Mouse (Mus musculus) forebrain, postnatal 0 days (tissue): ENCODE measurements at regions not wholly inside any gene's neighbourhood (a gene's known extent, or its start where the extent isn't known, plus 50 kb on each side); places are given as distances from the start of the nearest gene placed in this dataset.
A peak's percentile ranks its signal among the peaks of the same experiment; 100 is the strongest.

Source experiments
- ATAC-seq: fragments of 200-750 bp; cut with Nextera tagmentation; 2 replicates; pipeline ENCODE4 v1.8.0; 2017; ENCODE audit warnings: mild to moderate bottlenecking, moderate library complexity
- DNase-seq: peaks from one replicate; pipeline ENCODE4 v3.0.0-alpha.2; 2015
- H3K27ac ChIP-seq: fragments of 300-500 bp; sonication (generic); 2 replicates; pipeline ENCODE4 v1.5.1; 2014; ENCODE audit warnings: low read depth, mild to moderate bottlenecking, antibody characterized with exemption, low read length, moderate library complexity, mixed read lengths
- H3K27me3 ChIP-seq: fragments of 300-500 bp; sonication (generic); 2 replicates; pipeline ENCODE4 v1.6.1; 2014; ENCODE audit warnings: mild to moderate bottlenecking, low read length, mixed read lengths; ENCODE audit not compliant: insufficient read depth
- H3K36me3 ChIP-seq: fragments of 300-500 bp; sonication (generic); 2 replicates; pipeline ENCODE4 v1.6.1; 2014; ENCODE audit warnings: mild to moderate bottlenecking, moderate library complexity; ENCODE audit not compliant: insufficient read depth
- H3K4me1 ChIP-seq: fragments of 300-500 bp; sonication (generic); 2 replicates; pipeline ENCODE4 v1.6.1; 2014; ENCODE audit warnings: antibody characterized with exemption; ENCODE audit not compliant: insufficient read depth
- H3K4me2 ChIP-seq: fragments of 300-500 bp; sonication (generic); 2 replicates; pipeline ENCODE4 v1.6.1; 2014; ENCODE audit warnings: low read depth, mild to moderate bottlenecking, moderate library complexity
- H3K4me3 ChIP-seq: fragments of 300-500 bp; sonication (generic); 2 replicates; pipeline ENCODE4 v1.5.1; 2014; ENCODE audit warnings: low read depth, low read length, mixed read lengths
- H3K9ac ChIP-seq: fragments of 300-500 bp; sonication (generic); 2 replicates; pipeline ENCODE4 v1.6.1; 2014; ENCODE audit warnings: mild to moderate bottlenecking
- H3K9me3 ChIP-seq: fragments of 300-500 bp; sonication (generic); 2 replicates; pipeline ENCODE4 v1.6.1; 2016; ENCODE audit warnings: low read length
- CTCF ChIP-seq: sonication (generic); IDR thresholded peaks from 2 replicates; pipeline ENCODE4 v1.5.1; 2016; ENCODE audit warnings: antibody characterized with exemption, control low read depth, low read depth
- WGBS: fragments of 180-500 bp; shearing (Covaris S2); extraction: QIAGEN DNeasy Blood & Tissue Kit; methylation state at CpG from one replicate; pipeline ENCODE4 v1.1.7; 2014; 5-methylcytosine and 5-hydroxymethylcytosine counted together

GRCm38 (mm10) chr5:111543721-111544495, 126.7 kb downstream of the Mn1 start:
- Histone ChIP-seq H3K4me3 (no peak overlapping the region), H3K4me1 (no peaks in the 10 kb centered on the region), H3K9me3 (no peaks in the 10 kb centered on the region), H3K4me2 (no peak overlapping the region), H3K27ac (no peak overlapping the region), H3K9ac (no peak overlapping the region), H3K27me3 (no peaks in the 10 kb centered on the region), H3K36me3 (no peaks in the 10 kb centered on the region)
- TF ChIP-seq CTCF: no peak
- DNase-seq: no peak
- WGBS: 88% methylated on average over 9 of the region's 9 CpGs
- no peak for ATAC-seq

GRCm38 (mm10) chr5:111553471-111554382, 136.6 kb downstream of the Mn1 start:
- Histone ChIP-seq H3K4me2 (no peak overlapping the region), H3K9me3 (no peaks in the 10 kb centered on the region), H3K4me1 (peaks cover 7% of the 10 kb centered on the region), H3K27me3 (no peaks in the 10 kb centered on the region), H3K27ac (no peak overlapping the region), H3K4me3 (no peak overlapping the region), H3K36me3 (no peaks in the 10 kb centered on the region), H3K9ac (no peak overlapping the region)
- DNase-seq: no peak
- ATAC-seq: no peak
- peak; percentile 25; the same call in 1 of the 2 replicates for TF ChIP-seq CTCF
- WGBS: 67% methylated on average over 16 of the region's 16 CpGs

GRCm38 (mm10) chr5:111554551-111555311, 137.6 kb downstream of the Mn1 start:
- H3K4me1 ChIP-seq: peaks cover 7% of the 10 kb centered on the region
- H3K27me3 ChIP-seq: no peaks in the 10 kb centered on the region
- no peak overlapping the region; the same call in 1 of the 2 replicates for H3K27ac ChIP-seq
- H3K4me3 ChIP-seq: no peak overlapping the region
- no peak overlapping the region for H3K9ac ChIP-seq
- WGBS: 12% methylated on average over 24 of the region's 24 CpGs
- ATAC-seq (peak; percentile 87), DNase-seq (no peak)
- no peaks in the 10 kb centered on the region for H3K36me3 ChIP-seq
- TF ChIP-seq CTCF: no peak
- H3K9me3 ChIP-seq: no peaks in the 10 kb centered on the region
- no peak overlapping the region for H3K4me2 ChIP-seq

GRCm38 (mm10) chr5:111555312-111555957, 138.3 kb downstream of the Mn1 start:
- no peak overlapping the region for H3K4me2 ChIP-seq

GRCm38 (mm10) chr5:111555981-111556380, 138.8 kb downstream of the Mn1 start:
- DNase-seq: no peak
- 42% methylated on average over 7 of the region's 7 CpGs for WGBS
- Histone ChIP-seq H3K27ac (no peak overlapping the region), H3K4me3 (no peak overlapping the region), H3K27me3 (no peaks in the 10 kb centered on the region), H3K4me1 (peaks cover 7% of the 10 kb centered on the region), H3K36me3 (no peaks in the 10 kb centered on the region), H3K4me2 (no peak overlapping the region), H3K9ac (no peak overlapping the region), H3K9me3 (no peaks in the 10 kb centered on the region)
- ATAC-seq: no peak
- TF ChIP-seq CTCF: no peak

More at GRCm38 (mm10) chr5:111555312-111555957, 138.3 kb downstream of the Mn1 start:
- ATAC-seq: no peak
- no peak for DNase-seq
- Histone ChIP-seq H3K9me3 (no peaks in the 10 kb centered on the region), H3K27ac (no peak overlapping the region), H3K4me1 (peaks cover 7% of the 10 kb centered on the region), H3K4me3 (no peak overlapping the region), H3K27me3 (no peaks in the 10 kb centered on the region), H3K36me3 (no peaks in the 10 kb centered on the region), H3K9ac (no peak overlapping the region)
- TF ChIP-seq CTCF: no peak
- WGBS: 14% methylated on average over 2 of the region's 5 CpGs

- H3K4me3 ChIP-seq: no peak overlapping the region
Observed at GRCm38 (mm10) chr5:111560432-111560831, 143.3 kb downstream of the Mn1 start.

More at GRCm38 (mm10) chr5:111560432-111560831, 143.3 kb downstream of the Mn1 start:
- H3K27ac ChIP-seq: no peak overlapping the region
- 54% methylated on average over 8 of the region's 9 CpGs for WGBS
- H3K36me3 ChIP-seq: no peaks in the 10 kb centered on the region
- DNase-seq: no peak
- no peak overlapping the region for H3K9ac ChIP-seq
- ATAC-seq: no peak
- H3K9me3 ChIP-seq: no peaks in the 10 kb centered on the region
- no peaks in the 10 kb centered on the region for H3K27me3 ChIP-seq
- TF ChIP-seq CTCF: no peak
- H3K4me1 ChIP-seq: no peaks in the 10 kb centered on the region
- H3K4me2 ChIP-seq: no peak overlapping the region
